Comparison of ENCODE assay signal across 33 mouse cellular contexts in genomic region chr11:60469039-60469438, GRCm38 (mm10). TPM values are rescaled to one million over a fixed set of nuclear protein-coding genes. Genes with fewer than 3 reads are reported as not detected.
"Had no signal": no experiment of that assay in that cellular context is flagged by ENCODE, and none has a peak within 500 bp of the region (broad histone marks: within the 10 kb centered on the region; RNA-seq: fewer than 3 reads in every experiment).

Gene Myo15, plus strand, starts transcription at chr11:60469339.

- H3K27me3 ChIP-seq: heart, embryonic 12.5 days; heart, embryonic 13.5 days; heart, embryonic 15.5 days; hindbrain, embryonic 13.5 days; hindbrain, embryonic 15.5 days; intestine, embryonic 15.5 days; kidney, embryonic 15.5 days had no signal

- H3K27ac ChIP-seq: heart, embryonic 10.5 days; heart, embryonic 13.5 days; heart, embryonic 15.5 days; hindbrain, embryonic 10.5 days; hindbrain, embryonic 13.5 days; hindbrain, embryonic 14.5 days; hindbrain, embryonic 15.5 days; intestine, embryonic 15.5 days; kidney, embryonic 15.5 days; kidney, postnatal 0 days; layer of hippocampus, adult 2 months; left cerebral cortex, adult 2 months had no signal

- DNase-seq: heart, postnatal 10 days; heart, postnatal 36 days; heart, postnatal 4 days; kidney, adult 11 months; kidney, adult 18-20 months; kidney, adult 2 months; kidney, adult 8-10 months; kidney, adult 9 months; kidney, postnatal 10 days; kidney, postnatal 25 days; kidney, postnatal 36 days; kidney, postnatal 4 days; layer of hippocampus, adult 9-11 months; layer of hippocampus, postnatal 36 days had no signal

- H3K4me3 ChIP-seq: heart, embryonic 10.5 days; heart, embryonic 12.5 days; heart, embryonic 13.5 days; heart, embryonic 15.5 days; hindbrain, embryonic 10.5 days; hindbrain, embryonic 13.5 days; hindbrain, embryonic 15.5 days; intestine, embryonic 15.5 days; kidney, embryonic 15.5 days; layer of hippocampus, adult 2 months; left cerebral cortex, adult 2 months had no signal

- H3K9ac ChIP-seq: heart, embryonic 12.5 days; heart, embryonic 13.5 days; heart, embryonic 15.5 days; hindbrain, embryonic 13.5 days; hindbrain, embryonic 14.5 days; hindbrain, embryonic 15.5 days; intestine, embryonic 15.5 days; kidney, embryonic 15.5 days had no signal

- H3K9me3 ChIP-seq: heart, embryonic 10.5 days; heart, embryonic 12.5 days; heart, embryonic 13.5 days; heart, embryonic 15.5 days; hindbrain, embryonic 10.5 days; hindbrain, embryonic 13.5 days; hindbrain, embryonic 15.5 days; intestine, embryonic 15.5 days; kidney, embryonic 15.5 days had no signal

- ATAC-seq: hindbrain, embryonic 16.5 days; inflammation-experienced regulatory T-cells, adult 6 months; intestine, embryonic 15.5 days; intestine, embryonic 16.5 days; intestine, postnatal 0 days had no signal

- H3K4me2 ChIP-seq: heart, embryonic 11.5 days; heart, embryonic 12.5 days; heart, embryonic 13.5 days; heart, embryonic 15.5 days; hindbrain, embryonic 13.5 days; hindbrain, embryonic 14.5 days; hindbrain, embryonic 15.5 days; intestine, embryonic 15.5 days; kidney, embryonic 15.5 days had no signal

- H3K4me1 ChIP-seq: hindbrain, embryonic 10.5 days; hindbrain, embryonic 13.5 days; hindbrain, embryonic 15.5 days; intestine, embryonic 15.5 days; kidney, embryonic 15.5 days had no signal

RNA-seq across cellular contexts. Expression of gene Myo15, which starts in this region (rescaled TPM):
- polyA plus RNA-seq: heart, embryonic 15.5 days; heart, postnatal 0 days had no signal
